Mouse (Mus musculus) heart, postnatal 0 days (tissue): ENCODE results near the gene Mrpl33. TPM values are rescaled to one million over a fixed set of nuclear protein-coding genes. Genes with fewer than 3 reads are reported as not detected.

ENCODE experiments used
- ATAC-seq: fragments of 200-750 bp; cut with Nextera tagmentation; 2 replicates; pipeline ENCODE4 v1.8.0; 2017; ENCODE audit warnings: low read depth, moderate number of reproducible peaks, moderate library complexity; ENCODE audit not compliant: insufficient read depth
- DNase-seq: peaks from one replicate; pipeline ENCODE4 v3.0.0-alpha.2; 2016; ENCODE audit warnings: low spot score
- H3K27ac ChIP-seq: fragments of 300-500 bp; sonication (generic); 2 replicates; pipeline ENCODE4 v1.5.1; 2014; ENCODE audit warnings: low read depth, mild to moderate bottlenecking
- H3K27me3 ChIP-seq: fragments of 300-500 bp; sonication (generic); 2 replicates; pipeline ENCODE4 v1.6.1; 2014; ENCODE audit warnings: low read length, mixed read lengths; ENCODE audit not compliant: control insufficient read depth, insufficient read depth
- H3K36me3 ChIP-seq: fragments of 300-500 bp; sonication (generic); replicated peaks from 2 replicates; pipeline ENCODE4 v1.6.1; 2014; ENCODE audit warnings: low read length, mixed read lengths; ENCODE audit not compliant: control insufficient read depth, insufficient read depth
- H3K4me1 ChIP-seq: fragments of 300-500 bp; sonication (generic); 2 replicates; pipeline ENCODE4 v1.6.1; 2014; ENCODE audit warnings: antibody characterized with exemption; ENCODE audit not compliant: control insufficient read depth, insufficient read depth
- H3K4me2 ChIP-seq: fragments of 300-500 bp; sonication (generic); 2 replicates; pipeline ENCODE4 v1.6.1; 2014; ENCODE audit warnings: low read depth, mild to moderate bottlenecking, low read length, moderate library complexity
- H3K4me3 ChIP-seq: fragments of 300-500 bp; sonication (generic); 2 replicates; pipeline ENCODE4 v1.5.1; 2014; ENCODE audit warnings: low read depth, low read length
- H3K9ac ChIP-seq: fragments of 300-500 bp; sonication (generic); replicated peaks from 2 replicates; pipeline ENCODE4 v1.6.1; 2014; ENCODE audit warnings: low read depth, low read length, mixed read lengths
- H3K9me3 ChIP-seq: fragments of 300-500 bp; sonication (generic); replicated peaks from 2 replicates; pipeline ENCODE4 v1.6.1; 2016; ENCODE audit warnings: low read length; ENCODE audit not compliant: control insufficient read depth
- CTCF ChIP-seq: IDR thresholded peaks from 2 replicates; pipeline ENCODE4 v1.5.1; 2016; ENCODE audit warnings: antibody characterized with exemption, control low read depth, low read depth
- EP300 ChIP-seq: IDR thresholded peaks from 2 replicates; pipeline ENCODE4 v1.6.1; 2016; ENCODE audit warnings: antibody characterized with exemption, low read depth
- WGBS: fragments of 180-500 bp; shearing (Covaris S2); extraction: QIAGEN DNeasy Blood & Tissue Kit; methylation state at CpG from one replicate; pipeline ENCODE4 v1.1.7; 2014; 5-methylcytosine and 5-hydroxymethylcytosine counted together
- polyA plus RNA-seq: library from polyadenylated mRNA; unstranded; fragments of >200 nt; fragmentation: Nextera tagmentation; extraction: Ambion mirVana; gene quantifications from 2 replicates; pipeline ENCODE4 v1.2.1, GENCODE M21; 2015
- total RNA-seq: library from RNA; depleted of rRNA; stranded (reverse); fragments of >200 nt; gene quantifications from 2 replicates; pipeline ENCODE4 v1.2.3, GENCODE M21; 2014; ENCODE audit warnings: low replicate concordance

Mrpl33 gene
- total and polyA plus RNA-seq, 2 experiments from 2014 or later: 272 to 634 TPM

- H3K27me3 ChIP-seq: no peaks in the 10 kb centered on the region
- H3K9ac ChIP-seq: no peak overlapping the region
- DNase-seq (no peak), ATAC-seq (no peak)
- no peaks in the 10 kb centered on the region for H3K9me3 ChIP-seq
- no peak overlapping the region for H3K27ac ChIP-seq
- no peak overlapping the region for H3K4me3 ChIP-seq
- TF ChIP-seq CTCF (no peak), EP300 (no peak)
- no peak overlapping the region for H3K4me2 ChIP-seq
- 0 out of 2 replicates have a peak, but pooled peaks cover 4% of the 10 kb centered on the region for H3K4me1 ChIP-seq
- H3K36me3 ChIP-seq: no peaks in the 10 kb centered on the region
These were observed 96.5 kb downstream of the Mrpl33 start for GRCm38 (mm10) chr5:31693191-31693590.

- Histone ChIP-seq H3K9ac (peak within 1 kb of the TSS; percentile 77), H3K9me3 (no peaks in the 10 kb centered on the region), H3K27me3 (no peaks in the 10 kb centered on the region), H3K4me3 (peak within 1 kb of the TSS; percentile 78), H3K4me2 (peak within 1 kb of the TSS; percentile 83), H3K36me3 (peaks cover 4% of the 10 kb centered on the region), H3K4me1 (0 out of 2 replicates have a peak, but pooled peaks cover 4% of the 10 kb centered on the region), H3K27ac (peak within 1 kb of the TSS; percentile 92)
- 8% methylated on average over 18 of the region's 18 CpGs for WGBS
- TF ChIP-seq EP300 (no peak), CTCF (no peak)
- ATAC-seq (no peak), DNase-seq (peak; percentile 65)
These were observed 100.4 kb downstream of the Mrpl33 start, which contains the start of gene Rbks for GRCm38 (mm10) chr5:31696971-31697643. TSS of gene Rbks (minus strand) at chr5:31697627.

- Histone ChIP-seq H3K27ac (peak within 1 kb of the TSS; percentile 92), H3K4me3 (peak within 1 kb of the TSS; percentile 78), H3K36me3 (peaks cover 10% of the 10 kb centered on the region), H3K9ac (peak within 1 kb of the TSS; percentile 77), H3K4me1 (0 out of 2 replicates have a peak, but pooled peaks cover 4% of the 10 kb centered on the region), H3K4me2 (peak within 1 kb of the TSS; percentile 83), H3K27me3 (no peaks in the 10 kb centered on the region), H3K9me3 (no peaks in the 10 kb centered on the region)
- DNase-seq (peak; percentile 92), ATAC-seq (peak; percentile 96)
- under 1% methylated on average over 65 of the region's 71 CpGs for WGBS
- TF ChIP-seq EP300: no peak
- no peak for TF ChIP-seq CTCF
These were observed 101.0 kb downstream of the Mrpl33 start, which contains the start of gene Babam2 for GRCm38 (mm10) chr5:31697644-31698296. TSS of gene Babam2 (plus strand) at chr5:31697684.

- 3% methylated on average over 16 of the region's 16 CpGs for WGBS
- H3K9ac ChIP-seq: peak overlapping the region; percentile 77
- H3K4me3 ChIP-seq: peak overlapping the region; percentile 78
- H3K9me3 ChIP-seq: no peaks in the 10 kb centered on the region
- no peaks in the 10 kb centered on the region for H3K27me3 ChIP-seq
- H3K36me3 ChIP-seq: peaks cover 15% of the 10 kb centered on the region
- peak; percentile 81 for DNase-seq
- 0 out of 2 replicates have a peak, but pooled peaks cover 4% of the 10 kb centered on the region for H3K4me1 ChIP-seq
- peak overlapping the region; percentile 83 for H3K4me2 ChIP-seq
- TF ChIP-seq CTCF (no peak), EP300 (peak; percentile 93)
- peak; percentile 71 for ATAC-seq
- H3K27ac ChIP-seq: peak overlapping the region; percentile 92
These were observed 101.6 kb downstream of the Mrpl33 start for GRCm38 (mm10) chr5:31698297-31698726.

GRCm38 (mm10) chr5:31698931-31699330 lies 102.2 kb downstream of the Mrpl33 start:
- H3K4me2 ChIP-seq: no peak overlapping the region
- TF ChIP-seq EP300: no peak
- no peak for TF ChIP-seq CTCF
- no peak overlapping the region for H3K27ac ChIP-seq
- H3K4me3 ChIP-seq: peak overlapping the region; percentile 78; the same call in 1 of the 2 replicates
- H3K9me3 ChIP-seq: no peaks in the 10 kb centered on the region
- 53% methylated on average over 4 of the region's 4 CpGs for WGBS
- no peak overlapping the region for H3K9ac ChIP-seq
- DNase-seq (no peak), ATAC-seq (no peak)
- H3K4me1 ChIP-seq: 0 out of 2 replicates have a peak, but pooled peaks cover 4% of the 10 kb centered on the region
- peaks cover 19% of the 10 kb centered on the region for H3K36me3 ChIP-seq
- H3K27me3 ChIP-seq: no peaks in the 10 kb centered on the region
